Mouse (Mus musculus) midbrain, embryonic 11.5 days (tissue): Measurements from ENCODE around the gene Car12. TPM values are rescaled to one million over a fixed set of nuclear protein-coding genes. Genes with fewer than 3 reads are reported as not detected.

Experiments
- ATAC-seq: fragments of 200-750 bp; cut with Nextera tagmentation; 2 replicates; pipeline ENCODE4 v1.8.0; 2017; ENCODE audit warnings: moderate TSS enrichment, moderate library complexity; ENCODE audit not compliant: low FRiP score
- DNase-seq: peaks from one replicate; pipeline ENCODE4 v3.0.0; 2015; ENCODE audit warnings: low spot score; ENCODE audit errors: missing footprints
- H3K27ac ChIP-seq: fragments of 300-500 bp; sonication (generic); 2 replicates; pipeline ENCODE4 v1.5.1; 2014; ENCODE audit warnings: low read depth, low read length
- H3K27me3 ChIP-seq: fragments of 300-500 bp; sonication (generic); 2 replicates; pipeline ENCODE4 v1.6.1; 2014; ENCODE audit warnings: mild to moderate bottlenecking, low read length, moderate library complexity, mixed read lengths; ENCODE audit not compliant: control insufficient read depth, insufficient read depth
- H3K36me3 ChIP-seq: fragments of 300-500 bp; sonication (generic); 2 replicates; pipeline ENCODE4 v1.6.1; 2014; ENCODE audit warnings: mild to moderate bottlenecking, low read length, moderate library complexity, mixed read lengths; ENCODE audit not compliant: control insufficient read depth, insufficient read depth
- H3K4me1 ChIP-seq: fragments of 300-500 bp; sonication (generic); 2 replicates; pipeline ENCODE4 v1.6.1; 2014; ENCODE audit warnings: low read length; ENCODE audit not compliant: control insufficient read depth, insufficient read depth
- H3K4me2 ChIP-seq: fragments of 300-500 bp; sonication (generic); 2 replicates; pipeline ENCODE4 v1.6.1; 2014; ENCODE audit warnings: mild to moderate bottlenecking, moderate library complexity
- H3K4me3 ChIP-seq: fragments of 300-500 bp; sonication (generic); 2 replicates; pipeline ENCODE4 v1.5.1; 2014; ENCODE audit warnings: low read depth, low read length
- H3K9ac ChIP-seq: fragments of 300-500 bp; sonication (generic); 2 replicates; pipeline ENCODE4 v1.6.1; 2014; ENCODE audit warnings: low read length
- H3K9me3 ChIP-seq: fragments of 300-500 bp; sonication (generic); 2 replicates; pipeline ENCODE4 v1.6.1; 2016; ENCODE audit warnings: low read length; ENCODE audit not compliant: control insufficient read depth
- WGBS: fragments of 180-500 bp; shearing (Covaris S2); extraction: QIAGEN DNeasy Blood & Tissue Kit; methylation state at CpG from one replicate; pipeline ENCODE4 v1.1.7; 2014; 5-methylcytosine and 5-hydroxymethylcytosine counted together
- polyA plus RNA-seq: library from polyadenylated mRNA; unstranded; fragments of >200 nt; fragmentation: Nextera tagmentation; extraction: Ambion mirVana; gene quantifications from 2 replicates; pipeline ENCODE4 v1.2.1, GENCODE M21; 2014

Car12 gene
- polyA plus RNA-seq, 1 experiment from 2014 or later: 0.66 TPM

DNA sequence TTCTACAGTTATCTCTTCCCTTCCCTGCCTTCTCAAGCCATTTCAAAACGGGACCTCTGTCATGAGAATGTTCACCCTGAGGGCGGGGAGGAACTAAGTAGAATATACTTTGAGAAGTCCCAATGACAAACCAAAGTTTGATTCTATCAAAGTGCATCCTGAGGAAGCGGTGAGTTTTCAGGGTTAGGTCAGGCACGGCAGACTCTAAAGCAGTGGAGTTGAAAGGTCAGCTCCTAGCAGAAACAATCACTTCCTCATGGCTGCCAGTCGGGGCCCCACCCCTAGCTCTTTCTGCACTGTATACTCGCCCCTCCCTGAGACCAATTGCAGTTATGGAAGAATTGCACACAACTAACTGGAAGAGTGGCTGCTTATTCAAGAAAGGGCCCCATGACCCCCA, 33.4 kb upstream of the Car12 start:
- WGBS: 71% methylated on average over 6 of the region's 6 CpGs
- no peaks in the 10 kb centered on the region for H3K4me1 ChIP-seq
- no peak overlapping the region for H3K9ac ChIP-seq
- no peak for ATAC-seq
- no peak overlapping the region for H3K27ac ChIP-seq
- H3K27me3 ChIP-seq: no peaks in the 10 kb centered on the region
- no peak overlapping the region for H3K4me2 ChIP-seq
- no peaks in the 10 kb centered on the region for H3K36me3 ChIP-seq
- no peak overlapping the region for H3K4me3 ChIP-seq
- no peak for DNase-seq
- no peaks in the 10 kb centered on the region for H3K9me3 ChIP-seq

DNA sequence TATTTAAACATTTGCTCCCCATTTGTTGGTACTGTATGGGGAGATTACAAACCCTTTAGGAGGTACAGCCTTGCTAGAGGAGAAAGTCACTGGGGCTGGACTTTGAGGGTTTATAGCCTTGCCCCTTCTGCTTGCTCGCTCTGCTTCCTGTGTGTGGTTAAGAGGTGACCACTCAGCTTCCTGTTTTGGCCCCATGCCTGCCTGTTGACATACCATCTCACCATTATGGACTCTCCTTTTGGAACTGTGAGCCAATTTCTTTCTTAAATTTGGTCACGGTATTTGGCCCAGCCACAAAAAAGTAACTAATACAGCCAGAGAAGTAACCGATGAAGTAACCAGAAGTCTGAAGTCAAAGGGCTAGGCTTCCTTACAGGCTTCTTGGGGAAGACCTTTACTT, 30.7 kb upstream of the Car12 start:
- H3K27me3 ChIP-seq: no peaks in the 10 kb centered on the region
- no peak overlapping the region for H3K9ac ChIP-seq
- H3K4me2 ChIP-seq: no peak overlapping the region
- no peaks in the 10 kb centered on the region for H3K36me3 ChIP-seq
- H3K27ac ChIP-seq: no peak overlapping the region
- H3K4me3 ChIP-seq: no peak overlapping the region
- 96% methylated on average over 3 of the region's 3 CpGs for WGBS
- ATAC-seq (no peak), DNase-seq (no peak)
- no peaks in the 10 kb centered on the region for H3K4me1 ChIP-seq
- no peaks in the 10 kb centered on the region for H3K9me3 ChIP-seq

DNA sequence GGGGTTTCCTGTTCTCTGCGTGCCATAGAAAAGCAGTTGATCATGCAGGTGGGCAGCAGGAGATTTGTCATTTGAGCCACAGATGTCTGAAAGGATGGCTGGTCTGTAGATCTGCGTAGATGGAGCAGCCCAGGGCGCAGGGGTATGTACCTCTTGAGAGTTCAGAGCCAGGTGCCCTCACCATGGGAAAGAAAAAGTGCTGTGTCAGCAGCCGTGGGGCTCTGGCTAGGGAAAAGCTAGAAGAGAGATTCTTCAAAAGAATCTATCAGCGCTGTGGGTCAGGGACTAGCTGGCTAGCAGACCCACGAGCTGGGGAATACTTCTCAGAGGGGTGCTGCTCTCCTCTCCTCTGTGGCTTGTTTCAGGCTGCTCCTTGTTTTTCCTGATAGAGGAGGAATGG, 27.8 kb upstream of the Car12 start:
- no peaks in the 10 kb centered on the region for H3K9me3 ChIP-seq
- 79% methylated on average over 6 of the region's 6 CpGs for WGBS
- H3K4me2 ChIP-seq: no peak overlapping the region
- no peaks in the 10 kb centered on the region for H3K4me1 ChIP-seq
- no peak overlapping the region for H3K9ac ChIP-seq
- DNase-seq: no peak
- no peak for ATAC-seq
- H3K4me3 ChIP-seq: no peak overlapping the region
- H3K27ac ChIP-seq: no peak overlapping the region
- H3K36me3 ChIP-seq: no peaks in the 10 kb centered on the region
- H3K27me3 ChIP-seq: no peaks in the 10 kb centered on the region

DNA sequence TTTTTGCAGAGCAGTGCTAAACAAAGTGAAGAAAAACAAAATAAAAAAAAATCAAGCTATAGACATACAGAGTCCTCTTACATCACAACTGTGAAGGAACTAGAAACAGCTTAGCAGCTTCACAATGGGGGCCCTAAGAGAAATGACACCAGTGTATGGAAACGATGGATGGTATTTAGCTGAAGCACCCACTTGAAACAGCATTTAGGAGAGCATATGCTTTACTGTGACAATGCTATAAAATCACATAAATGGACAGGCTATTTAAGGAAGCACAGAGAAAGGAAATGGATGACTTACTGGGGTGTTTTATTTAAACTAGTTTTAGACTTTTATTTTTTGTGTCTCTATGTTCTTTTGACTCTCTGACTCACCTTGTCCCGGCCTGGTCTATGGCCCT, 25.8 kb upstream of the Car12 start:
- H3K4me1 ChIP-seq: no peaks in the 10 kb centered on the region
- DNase-seq (no peak), ATAC-seq (no peak)
- no peak overlapping the region for H3K4me2 ChIP-seq
- H3K4me3 ChIP-seq: no peak overlapping the region
- H3K36me3 ChIP-seq: no peaks in the 10 kb centered on the region
- no peaks in the 10 kb centered on the region for H3K9me3 ChIP-seq
- 84% methylated on average over 2 of the region's 2 CpGs for WGBS
- H3K9ac ChIP-seq: no peak overlapping the region
- no peak overlapping the region for H3K27ac ChIP-seq
- H3K27me3 ChIP-seq: no peaks in the 10 kb centered on the region

DNA sequence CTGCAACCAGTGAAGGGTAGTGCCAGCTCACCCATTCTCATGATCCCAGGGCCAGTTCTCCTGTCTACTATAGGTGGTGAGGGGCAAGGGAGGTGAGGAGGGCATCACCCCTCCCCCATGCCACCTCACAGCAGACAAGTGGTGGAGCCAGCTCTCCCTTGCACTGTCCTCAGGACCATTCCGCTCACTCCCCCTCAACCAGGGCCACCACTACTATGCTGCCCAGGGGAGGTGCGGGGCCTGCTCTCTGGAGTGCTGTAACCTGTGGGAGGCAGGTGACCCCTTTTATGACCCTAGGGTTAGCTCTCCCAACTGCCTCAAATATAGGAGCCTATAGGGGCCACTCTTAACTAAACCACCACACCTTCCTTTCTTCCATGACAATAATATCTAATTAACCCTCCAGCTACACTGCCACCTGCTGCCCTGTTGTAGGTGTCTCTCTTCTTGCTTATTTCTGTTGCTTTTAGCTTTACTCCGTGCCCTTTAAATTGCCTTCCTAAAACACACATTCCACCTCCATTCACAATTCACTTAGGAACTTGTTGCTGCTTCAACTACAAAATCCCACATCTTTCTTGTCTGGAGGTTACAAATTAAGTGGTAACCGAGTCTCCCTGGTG, 21.7 kb upstream of the Car12 start:
- Histone ChIP-seq H3K27me3 (no peaks in the 10 kb centered on the region), H3K9me3 (no peaks in the 10 kb centered on the region), H3K27ac (no peak overlapping the region), H3K36me3 (no peaks in the 10 kb centered on the region), H3K4me3 (no peak overlapping the region), H3K4me2 (no peak overlapping the region), H3K9ac (no peak overlapping the region), H3K4me1 (no peaks in the 10 kb centered on the region)
- ATAC-seq (no peak), DNase-seq (no peak)
- WGBS: 82% methylated on average over 4 of the region's 4 CpGs

DNA sequence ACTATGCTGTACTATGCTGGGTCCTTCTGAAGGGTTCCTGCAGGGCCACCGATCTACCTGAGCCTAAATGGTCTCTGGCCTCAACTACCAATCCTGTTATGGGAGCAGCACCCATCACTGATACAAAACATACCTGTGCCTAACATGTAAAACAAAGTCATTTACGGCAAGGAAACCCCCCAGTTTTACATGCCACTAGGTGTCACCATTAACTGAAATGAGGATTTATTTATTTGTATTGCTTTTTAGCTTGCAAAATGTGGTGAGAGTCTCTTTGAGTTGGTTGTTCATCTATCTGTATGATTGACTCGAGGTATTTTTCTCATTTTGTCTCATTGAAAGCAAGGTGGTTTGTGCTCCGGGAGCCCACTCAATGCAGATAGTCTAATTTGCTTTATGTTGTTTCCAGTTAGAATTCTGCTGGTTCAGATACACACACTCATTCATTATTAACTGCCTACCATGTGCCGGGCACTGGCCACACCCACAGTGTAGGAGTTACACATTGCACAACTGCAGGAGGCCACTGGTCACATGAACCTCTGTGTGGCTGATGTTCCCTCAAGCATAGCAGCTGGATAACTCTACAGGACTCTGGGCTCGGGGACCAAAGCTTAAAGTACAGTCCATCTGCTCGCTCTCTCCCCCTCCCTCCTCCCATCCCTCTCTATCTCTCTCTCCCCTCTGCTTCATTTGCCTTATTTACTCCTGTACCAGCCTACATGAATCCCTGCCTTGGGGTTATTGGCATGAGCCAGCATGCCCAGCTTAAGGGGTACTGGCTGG, 15.9 kb upstream of the Car12 start:
- DNase-seq (no peak), ATAC-seq (no peak)
- WGBS: 86% methylated on average over 7 of the region's 7 CpGs
- Histone ChIP-seq H3K27me3 (no peaks in the 10 kb centered on the region), H3K9ac (no peak overlapping the region), H3K4me3 (no peak overlapping the region), H3K4me1 (peaks cover 6% of the 10 kb centered on the region), H3K27ac (no peak overlapping the region), H3K36me3 (no peaks in the 10 kb centered on the region), H3K4me2 (no peak overlapping the region), H3K9me3 (no peaks in the 10 kb centered on the region)

DNA sequence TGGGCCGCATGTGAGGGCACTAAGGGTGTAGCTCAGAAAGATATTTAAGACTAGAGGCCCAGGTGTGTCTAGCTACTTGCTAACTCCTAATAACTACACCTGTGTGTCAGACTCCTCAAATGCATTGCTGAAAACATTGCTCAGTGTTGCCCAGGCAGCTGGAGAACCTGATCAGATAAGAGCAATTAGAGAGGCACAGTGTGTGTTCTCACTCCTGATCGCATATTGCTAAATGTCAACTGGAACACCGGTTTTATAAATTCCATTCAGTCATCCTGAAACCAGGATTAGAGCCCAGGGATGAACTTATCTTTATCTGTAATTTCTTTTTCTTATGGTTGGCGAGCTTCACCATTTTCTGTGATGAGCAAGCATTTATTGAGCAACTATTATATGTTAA, 13.7 kb upstream of the Car12 start:
- Histone ChIP-seq H3K27ac (no peak overlapping the region), H3K36me3 (no peaks in the 10 kb centered on the region), H3K9me3 (no peaks in the 10 kb centered on the region), H3K27me3 (no peaks in the 10 kb centered on the region), H3K4me2 (no peak overlapping the region), H3K4me1 (peaks cover 6% of the 10 kb centered on the region), H3K4me3 (no peak overlapping the region), H3K9ac (no peak overlapping the region)
- WGBS: 86% methylated on average over 4 of the region's 4 CpGs
- DNase-seq: no peak
- ATAC-seq: no peak

DNA sequence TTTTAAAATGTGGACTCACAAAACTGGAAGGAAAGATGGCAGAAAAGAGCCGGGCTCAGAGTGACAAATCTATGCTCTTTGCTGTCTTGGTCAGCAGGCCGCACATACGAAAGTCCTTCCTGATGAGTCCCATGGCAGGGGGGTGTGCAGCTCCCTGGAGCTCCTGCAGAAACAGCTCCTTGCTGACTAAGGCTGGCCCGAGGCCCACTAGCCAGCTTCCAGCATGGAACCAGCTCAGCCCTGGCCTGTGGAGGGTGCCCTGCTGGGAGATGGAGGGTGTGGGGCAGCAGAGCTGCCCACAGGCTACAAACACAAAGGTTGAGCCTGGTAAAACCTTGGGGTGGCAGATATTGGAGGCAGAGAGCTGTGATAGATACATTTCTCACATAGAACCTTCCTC, 10.5 kb upstream of the Car12 start:
- no peaks in the 10 kb centered on the region for H3K27me3 ChIP-seq
- 76% methylated on average over 4 of the region's 4 CpGs for WGBS
- H3K9ac ChIP-seq: no peak overlapping the region
- peaks cover 6% of the 10 kb centered on the region for H3K4me1 ChIP-seq
- no peak overlapping the region for H3K4me2 ChIP-seq
- no peak overlapping the region for H3K4me3 ChIP-seq
- no peak overlapping the region for H3K27ac ChIP-seq
- DNase-seq (no peak), ATAC-seq (no peak)
- no peaks in the 10 kb centered on the region for H3K36me3 ChIP-seq
- no peaks in the 10 kb centered on the region for H3K9me3 ChIP-seq

DNA sequence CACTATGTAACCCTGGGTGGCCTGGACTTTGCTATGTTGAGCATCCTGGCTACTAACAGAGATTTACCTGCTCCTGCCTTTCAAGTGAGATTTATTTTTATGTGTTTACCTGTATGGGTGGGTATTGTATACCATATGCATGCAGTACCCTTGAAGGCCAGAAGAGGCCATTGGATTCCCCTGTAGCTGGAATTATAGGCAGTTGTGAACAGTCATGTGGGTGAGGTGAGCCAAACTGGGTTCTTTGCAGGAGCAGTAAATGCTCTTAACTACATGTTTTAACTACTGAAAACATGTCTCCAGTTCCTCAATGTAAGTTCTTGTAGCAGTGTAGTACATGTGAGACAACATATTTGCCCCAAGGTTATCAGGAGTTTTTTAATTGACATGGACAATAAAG, 8.1 kb upstream of the Car12 start:
- Histone ChIP-seq H3K4me3 (no peak overlapping the region), H3K27ac (no peak overlapping the region), H3K4me1 (peaks cover 8% of the 10 kb centered on the region), H3K4me2 (no peak overlapping the region), H3K27me3 (no peaks in the 10 kb centered on the region), H3K9ac (no peak overlapping the region), H3K9me3 (no peaks in the 10 kb centered on the region), H3K36me3 (no peaks in the 10 kb centered on the region)
- DNase-seq (no peak), ATAC-seq (no peak)
